Mouse (Mus musculus) liver, adult (tissue): Measurements from ENCODE around the gene Cryz.

Source experiments
- GATA4 ChIP-seq: IDR thresholded peaks from 2 replicates; pipeline ENCODE4 v1.6.1; 2014; ENCODE audit warnings: mild to moderate bottlenecking, low read length; ENCODE audit not compliant: insufficient replicate concordance

Gene Cryz

DNA sequence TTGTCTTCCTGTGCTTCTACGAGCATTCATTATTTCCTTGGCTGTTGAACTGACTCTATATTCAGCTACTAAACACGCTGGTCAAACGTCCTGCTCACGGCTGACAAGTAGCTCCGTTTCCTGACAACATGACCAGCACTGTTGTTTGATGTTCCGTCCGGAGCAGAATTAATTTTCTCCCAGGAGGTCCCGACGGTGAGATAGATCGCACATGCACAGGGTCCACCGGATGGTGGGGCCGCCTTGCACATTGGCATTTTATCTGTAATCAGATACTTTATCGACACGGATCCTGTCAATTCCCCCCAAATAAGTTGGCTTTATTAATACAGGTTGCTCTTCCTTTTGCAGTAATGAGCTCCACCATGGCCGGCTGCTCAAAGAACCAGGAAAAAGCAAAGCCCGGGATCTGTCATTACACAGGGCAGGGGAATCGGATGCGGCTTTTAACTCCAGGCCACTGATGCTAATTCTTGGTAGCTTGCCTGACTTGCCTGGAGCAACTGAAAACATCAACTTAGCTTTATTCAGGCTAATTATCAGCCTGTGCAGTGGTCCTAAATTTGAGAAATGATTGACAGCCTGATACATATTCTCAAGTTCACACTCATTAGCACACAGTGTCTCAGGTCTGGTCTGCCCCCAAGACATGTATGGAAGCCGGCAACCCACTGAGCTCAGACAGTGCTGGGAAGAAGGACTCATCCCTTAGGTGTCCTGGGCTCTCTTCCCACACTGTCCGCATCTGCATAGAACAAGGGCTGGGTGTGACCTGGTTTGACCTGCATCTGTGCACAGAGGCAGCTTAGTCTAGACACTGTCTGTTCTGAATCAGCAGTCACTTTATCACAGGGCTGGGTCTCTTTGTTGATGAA is 53.1 kb downstream of the Cryz start:
- no peak for TF ChIP-seq GATA4

DNA sequence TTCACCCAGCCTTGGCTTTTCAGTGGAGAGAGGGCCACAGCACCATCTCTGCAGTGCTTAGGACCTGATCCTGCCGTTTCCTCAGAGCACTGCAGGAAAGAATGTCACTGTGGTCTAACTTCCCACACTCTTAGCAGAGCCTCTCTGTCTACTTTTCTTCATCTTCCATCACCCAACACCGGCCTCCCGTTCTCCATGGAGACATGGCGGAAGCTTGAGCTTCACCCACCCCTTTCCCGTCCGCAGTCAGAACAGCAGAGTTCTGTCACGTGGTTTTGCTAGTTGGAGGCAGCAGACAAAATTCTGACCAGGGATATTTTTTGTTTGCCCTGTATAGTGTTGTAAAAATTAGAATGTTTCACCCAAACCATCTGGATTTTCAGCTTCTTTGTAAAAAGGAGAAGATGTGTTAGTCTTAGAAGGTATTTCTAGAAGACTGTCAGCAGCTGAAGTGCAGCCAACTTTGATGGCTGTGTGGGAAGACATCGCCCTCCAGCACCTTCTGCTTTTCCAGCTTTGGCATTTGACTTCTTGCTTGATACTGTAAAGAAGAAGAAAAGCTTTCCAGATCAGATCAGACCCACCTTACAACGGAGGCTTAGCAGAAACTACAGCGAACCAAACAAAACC is 54.8 kb downstream of the Cryz start:
- no peak for TF ChIP-seq GATA4

DNA sequence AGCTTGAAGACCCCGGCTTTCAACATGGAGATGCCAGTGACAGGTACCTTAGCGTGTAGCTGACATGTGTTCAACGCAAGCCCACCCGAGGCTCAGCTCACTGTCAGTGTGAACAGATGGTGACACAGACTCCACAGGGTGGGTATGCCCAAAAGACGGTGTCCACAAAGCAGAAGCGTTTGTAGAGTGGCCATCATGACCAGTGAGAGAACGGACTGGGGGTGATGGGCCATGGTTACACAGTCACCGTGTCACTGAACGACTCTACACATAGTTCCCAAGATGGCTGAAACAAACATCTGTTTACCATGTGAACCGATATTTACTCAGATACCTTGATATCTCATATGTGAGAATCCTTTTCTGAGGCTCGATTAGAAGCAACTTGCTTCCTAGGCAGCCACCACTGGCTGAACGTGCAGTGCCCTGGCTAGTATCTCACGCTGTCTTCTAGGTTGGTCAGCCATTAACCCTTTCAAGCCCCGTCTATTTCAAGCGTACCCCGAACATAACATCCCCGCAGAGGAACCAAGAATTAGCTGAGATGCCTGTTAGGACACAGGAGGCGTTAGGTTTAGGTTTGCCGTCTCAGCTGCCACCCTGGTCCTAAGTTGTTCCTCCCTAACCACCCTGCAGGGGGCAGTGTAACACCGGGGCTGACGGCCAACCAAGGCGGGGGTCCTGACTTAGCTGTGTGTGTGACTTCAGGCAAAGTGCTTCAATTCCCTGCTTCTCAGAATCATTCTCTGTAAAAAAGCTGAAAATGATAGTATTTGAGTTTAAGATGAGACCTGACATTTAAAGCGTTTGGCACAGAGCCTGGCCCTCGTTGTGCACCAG is 56.3 kb downstream of the Cryz start:
- TF ChIP-seq GATA4: no peak

DNA sequence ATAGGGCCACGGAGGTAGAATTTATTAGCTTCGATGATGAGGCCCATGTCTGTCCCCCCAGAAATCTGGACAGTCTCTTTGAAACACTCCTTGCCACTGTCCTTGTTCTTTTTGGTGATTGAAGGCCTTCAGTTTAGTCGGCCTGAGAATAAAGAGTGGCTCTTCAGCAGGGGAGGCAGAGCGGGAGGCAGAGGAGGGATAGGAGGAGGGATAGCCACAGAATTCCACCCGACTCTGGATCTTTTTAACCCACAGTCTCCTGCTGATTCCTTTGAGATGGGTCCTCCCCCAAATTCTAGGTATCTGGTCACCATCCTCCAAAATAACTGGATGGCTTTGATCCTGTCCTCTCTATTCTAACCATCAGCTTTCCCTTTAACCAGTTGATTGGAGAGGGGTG is 56.9 kb downstream of the Cryz start:
- TF ChIP-seq GATA4: no peak

DNA sequence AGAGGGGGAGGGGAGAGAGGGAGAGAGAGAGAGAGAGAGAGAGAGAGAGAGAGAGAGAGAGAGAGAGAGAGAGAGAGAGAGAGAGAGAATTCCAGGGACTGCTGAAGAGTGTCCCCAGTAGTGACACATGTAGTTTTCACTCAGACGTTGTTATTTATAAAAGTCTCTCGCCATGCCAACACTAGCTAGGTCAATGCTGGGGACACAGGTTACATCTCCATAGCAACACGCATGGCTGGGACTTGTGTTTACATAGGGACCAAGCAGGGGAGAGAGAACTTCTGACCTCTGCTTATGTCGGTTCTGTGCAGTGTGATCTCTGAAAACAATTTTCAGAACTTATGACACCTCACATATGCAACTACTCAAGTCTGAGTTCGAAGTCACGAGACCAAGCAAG is 57.8 kb downstream of the Cryz start:
- no peak for TF ChIP-seq GATA4

DNA sequence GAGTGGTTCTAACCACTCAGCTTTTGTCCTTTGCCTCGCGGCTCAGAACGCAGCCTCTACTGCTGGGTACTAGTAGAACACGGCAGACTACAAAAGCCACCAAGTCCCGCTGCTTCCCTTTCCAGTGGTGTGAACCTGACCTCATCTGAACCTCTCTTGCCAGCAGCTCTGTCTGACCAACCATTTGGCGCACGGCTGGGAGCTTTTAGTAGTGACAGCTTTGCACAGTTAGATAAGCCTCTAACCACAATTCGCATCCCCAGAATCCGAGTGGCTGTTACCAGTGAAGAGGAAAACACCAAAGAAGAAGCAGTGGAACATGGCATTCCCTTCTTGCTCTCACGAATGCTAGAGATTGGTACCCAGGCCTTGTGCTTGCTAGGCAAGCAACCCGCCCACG is 58.4 kb downstream of the Cryz start:
- no peak for TF ChIP-seq GATA4

DNA sequence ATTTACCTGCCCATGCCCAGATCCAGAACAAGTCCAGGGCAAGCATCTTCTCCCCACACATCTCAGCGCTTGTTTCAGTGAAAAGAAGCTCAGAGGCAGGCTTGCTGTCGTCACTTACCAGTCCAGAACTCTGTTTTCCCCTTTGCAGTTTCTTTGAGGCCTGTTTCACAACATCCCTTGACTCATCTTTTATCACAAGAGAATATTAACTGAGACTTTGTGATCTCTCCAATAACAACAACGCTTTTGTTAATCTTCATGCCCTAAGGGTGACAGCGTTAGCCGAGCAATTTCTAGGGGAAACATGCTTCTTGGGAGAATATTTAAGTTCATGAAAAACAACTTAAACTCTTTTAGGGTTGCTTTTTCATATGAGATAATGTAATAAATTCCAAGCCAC is 59.2 kb downstream of the Cryz start:
- TF ChIP-seq GATA4: no peak

DNA sequence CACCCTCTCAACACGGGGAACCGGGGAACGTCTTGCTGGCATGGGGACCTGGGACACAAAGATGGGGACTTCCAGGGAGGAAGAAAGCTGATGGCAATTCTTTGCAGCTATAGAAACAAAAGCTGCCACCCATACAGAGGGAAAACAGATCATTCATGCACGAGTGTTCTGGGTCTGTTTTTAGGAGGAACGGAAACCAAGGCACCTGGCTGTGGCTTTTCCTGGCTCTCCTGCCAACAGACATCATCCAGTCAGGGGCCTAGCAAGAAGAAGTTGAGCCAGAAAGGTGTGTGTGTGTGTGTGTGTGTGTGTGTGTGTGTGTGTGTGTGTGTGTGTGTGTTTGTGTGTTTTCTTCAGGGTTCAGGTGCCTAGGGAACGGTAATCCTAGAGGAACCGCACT is 67.0 kb downstream of the Cryz start, which contains the start of gene Erich3:
Gene Erich3 (plus strand): TSS at position 315 of the 400 bp plus-strand sequence.
- TF ChIP-seq GATA4: no peak

DNA sequence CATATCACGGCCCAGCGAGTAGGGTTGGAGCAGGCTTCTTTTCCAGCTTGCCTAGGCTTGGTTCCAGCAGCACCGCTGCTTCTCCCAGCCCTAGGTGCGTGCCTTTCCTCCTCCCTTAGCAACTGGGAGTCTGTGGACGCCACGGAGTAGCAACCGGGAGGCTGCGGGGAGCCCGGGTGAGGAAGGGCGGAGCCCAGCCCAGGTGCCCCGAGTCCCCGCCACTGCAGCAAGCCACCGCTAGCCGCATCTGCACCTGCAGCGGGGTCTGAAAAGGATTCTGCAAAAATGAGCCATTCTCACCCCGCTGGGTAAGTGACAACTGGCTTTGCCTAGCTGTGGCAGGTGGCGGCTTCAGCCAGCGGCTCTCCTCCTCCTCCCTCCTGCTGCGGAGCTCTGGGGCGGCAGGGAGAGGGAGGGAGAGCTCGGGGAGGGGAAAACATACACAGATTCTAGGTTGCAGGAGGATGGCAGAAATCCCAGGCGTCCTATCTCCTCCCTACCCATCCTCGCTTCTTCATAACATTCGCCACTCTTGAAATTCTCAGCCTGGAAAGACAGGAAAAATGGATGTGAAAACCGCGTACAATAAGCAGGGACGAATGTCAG is 67.6 kb downstream of the Cryz start:
- TF ChIP-seq GATA4: no peak

DNA sequence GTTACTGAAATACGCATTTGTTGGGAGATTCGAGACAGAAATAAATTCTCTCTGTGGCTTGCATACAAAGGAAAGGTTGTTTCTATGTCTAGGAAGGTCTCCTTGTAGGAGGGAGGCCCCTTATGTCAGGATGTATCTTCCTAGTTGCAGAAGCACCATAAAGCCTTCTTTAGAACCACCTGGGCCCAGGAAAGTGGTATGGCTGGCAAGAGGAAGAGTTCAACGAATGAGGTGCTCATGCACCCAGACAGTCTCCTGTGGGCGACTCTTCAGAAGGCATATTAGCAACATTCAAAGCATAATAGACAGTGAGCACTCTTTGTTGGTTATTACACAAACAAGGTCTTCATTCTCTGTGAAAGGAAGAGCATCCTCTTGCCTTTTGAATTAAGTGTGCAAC is 68.1 kb downstream of the Cryz start:
- TF ChIP-seq GATA4: no peak

DNA sequence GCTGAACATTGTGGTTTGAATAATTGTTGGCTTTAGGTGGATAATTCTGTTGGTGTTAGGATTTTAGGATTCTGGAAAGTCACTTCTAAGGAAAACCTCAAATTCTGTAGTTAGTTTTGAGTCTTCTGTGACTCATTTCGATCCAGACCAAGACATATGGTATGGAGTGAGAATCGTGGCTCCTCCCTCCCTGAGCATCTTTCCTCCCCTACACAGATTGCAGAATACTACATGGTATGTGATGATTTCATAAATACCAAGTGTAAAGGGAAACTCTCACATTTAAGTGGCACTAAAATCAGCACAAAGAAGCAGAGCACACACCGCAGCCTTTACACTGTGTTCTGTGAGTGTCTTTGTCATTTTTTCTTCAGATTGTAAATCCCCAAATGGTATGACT is 72.0 kb downstream of the Cryz start:
- no peak for TF ChIP-seq GATA4

DNA sequence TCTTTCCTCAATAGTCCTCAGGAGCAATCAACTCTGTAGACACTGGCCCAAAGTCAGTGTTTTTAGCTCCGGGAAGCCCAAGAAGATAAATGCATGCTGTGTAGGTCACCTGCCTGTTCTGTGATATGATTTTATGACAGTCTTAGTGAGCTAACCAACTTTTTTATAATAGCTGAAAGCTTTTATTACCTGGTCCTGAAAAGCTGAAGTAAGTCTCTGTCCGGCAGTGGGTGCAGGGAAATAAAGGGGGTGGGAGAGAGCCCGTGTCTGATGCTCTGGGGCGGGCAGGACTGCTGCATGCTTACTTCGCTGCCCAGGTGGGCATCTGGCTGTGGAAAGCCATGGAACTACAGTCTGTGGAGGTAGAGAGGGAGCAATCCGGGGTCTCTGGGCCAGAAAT is 74.1 kb downstream of the Cryz start:
- no peak for TF ChIP-seq GATA4

DNA sequence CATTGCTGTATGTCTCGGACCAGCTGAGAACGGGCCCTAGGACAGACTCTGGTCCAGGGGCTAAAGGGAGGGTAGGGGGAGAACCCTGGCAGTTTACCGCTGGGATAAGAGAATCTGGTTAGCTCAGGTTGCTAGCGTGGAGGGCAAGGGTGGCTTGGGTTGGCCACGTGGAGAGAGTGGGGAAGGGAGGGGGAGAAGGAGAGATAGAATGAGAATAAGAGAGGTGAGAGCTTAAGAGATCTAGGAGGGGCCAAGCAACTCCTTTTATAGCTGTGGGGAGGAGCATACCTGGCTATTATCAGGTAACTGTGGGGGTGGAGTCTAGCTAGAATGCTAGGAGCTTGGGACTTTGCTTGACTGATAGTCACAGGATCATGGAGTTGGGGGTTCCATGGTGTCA is 74.5 kb downstream of the Cryz start:
- TF ChIP-seq GATA4: no peak
